Mouse (Mus musculus): Measurements from ENCODE around the gene Tat.
"Not testable (repeated sequence)": the region's sequence is repeated elsewhere in the genome, so short reads cannot be mapped to it uniquely, and the experiment has no call there.

The Tat gene

DNA sequence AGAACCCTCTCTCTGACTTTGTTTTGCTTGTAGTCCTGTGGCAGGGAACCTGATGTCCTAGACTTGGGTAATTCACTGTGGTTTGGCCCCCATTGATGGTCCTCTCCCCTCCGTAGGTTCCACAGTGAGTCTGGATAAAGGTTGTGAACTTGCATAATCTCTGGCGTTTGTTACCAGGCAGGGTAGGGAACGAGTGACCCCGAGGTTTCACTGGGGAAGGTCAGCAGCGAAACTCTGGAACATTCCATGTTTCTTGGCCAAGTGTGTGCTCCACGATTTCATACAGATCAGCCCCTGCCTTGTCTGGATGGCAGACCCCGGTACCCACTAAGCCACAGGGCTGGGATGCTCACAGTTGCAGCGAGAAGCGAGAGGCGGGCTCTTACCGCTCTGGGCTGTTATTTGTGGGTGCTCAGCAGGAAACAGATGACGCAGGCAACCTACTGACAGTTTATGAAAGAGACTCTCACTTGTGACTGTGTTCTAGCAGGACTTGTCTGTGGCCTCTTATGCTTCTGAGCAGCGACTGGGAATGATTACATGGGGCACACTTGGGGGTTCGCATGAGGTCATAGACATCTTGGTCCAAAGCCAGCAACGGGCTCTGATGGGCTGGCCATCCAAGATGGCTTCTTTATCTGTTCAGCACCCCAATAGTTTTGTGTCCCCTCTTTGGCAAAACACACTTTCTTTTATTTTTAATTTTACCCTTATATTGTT lies 7.7 kb upstream of the Tat start:
- in situ Hi-C loops (cut with MboI; ENCODE audit: low sequenced_read_pairs), result no loop called here

DNA sequence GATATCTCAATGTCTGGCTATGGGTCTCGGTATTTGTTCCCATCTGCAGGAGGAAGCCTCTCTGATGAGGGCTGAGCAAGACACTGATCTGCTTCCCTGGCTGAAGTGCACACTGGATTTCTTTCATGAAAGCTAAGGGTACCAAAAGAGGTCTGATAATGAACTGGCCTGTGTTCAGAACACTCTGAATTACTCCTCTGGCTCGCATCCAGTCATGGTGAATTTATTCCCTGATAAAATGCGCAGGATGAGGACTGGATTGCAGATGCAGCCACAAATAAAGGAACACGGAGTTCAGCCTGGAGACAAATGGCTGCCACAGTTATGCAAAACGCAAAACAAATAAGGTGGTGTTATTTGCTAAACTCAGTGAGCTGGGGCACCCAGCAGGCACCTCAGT lies 6.3 kb upstream of the Tat start:
- in situ Hi-C loops (cut with MboI; ENCODE audit: low sequenced_read_pairs), result no loop called here

DNA sequence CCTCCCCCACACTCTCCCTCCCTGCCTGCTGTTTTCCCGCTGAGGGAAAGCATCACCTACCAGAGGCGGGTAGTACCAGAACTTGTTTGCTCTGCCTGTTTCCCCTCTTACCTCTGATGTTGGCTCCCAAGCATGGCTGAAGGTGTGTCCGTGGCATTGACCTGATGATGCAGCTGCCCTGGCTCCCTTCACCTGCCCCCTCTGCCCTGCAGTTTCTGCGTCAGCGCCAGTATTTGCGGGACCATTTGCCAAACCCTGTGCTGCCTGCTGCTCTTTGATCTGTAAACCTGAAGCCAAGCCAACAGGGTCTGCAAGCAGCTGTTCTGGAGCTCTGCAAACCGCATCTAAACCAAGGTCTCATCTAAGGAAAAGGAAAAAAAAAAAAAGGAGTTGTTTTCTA lies 3.9 kb upstream of the Tat start:
- in situ Hi-C loops (cut with MboI; ENCODE audit: low sequenced_read_pairs), result no loop called here

DNA sequence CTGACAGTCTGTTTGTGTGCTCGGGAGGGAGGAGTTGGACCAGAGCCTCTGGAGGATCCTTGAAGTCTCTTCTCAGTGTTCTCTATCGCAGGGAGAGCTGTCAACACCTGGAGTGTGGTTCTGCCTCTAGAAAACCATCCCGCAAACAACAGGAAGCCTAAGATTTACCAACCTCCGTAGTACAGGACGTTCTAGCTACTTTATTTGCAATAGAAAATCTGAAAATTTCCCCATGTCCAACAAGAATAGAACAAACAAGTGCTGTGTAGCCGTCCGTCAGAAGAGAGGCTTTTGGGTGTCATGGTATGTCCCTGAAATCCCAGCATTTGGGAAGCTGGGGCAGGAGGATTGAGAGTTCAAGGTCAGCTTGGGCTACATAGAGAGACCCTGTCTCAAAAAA lies 2.5 kb upstream of the Tat start:
- in situ Hi-C loops (cut with MboI; ENCODE audit: low sequenced_read_pairs), result no loop called here

DNA sequence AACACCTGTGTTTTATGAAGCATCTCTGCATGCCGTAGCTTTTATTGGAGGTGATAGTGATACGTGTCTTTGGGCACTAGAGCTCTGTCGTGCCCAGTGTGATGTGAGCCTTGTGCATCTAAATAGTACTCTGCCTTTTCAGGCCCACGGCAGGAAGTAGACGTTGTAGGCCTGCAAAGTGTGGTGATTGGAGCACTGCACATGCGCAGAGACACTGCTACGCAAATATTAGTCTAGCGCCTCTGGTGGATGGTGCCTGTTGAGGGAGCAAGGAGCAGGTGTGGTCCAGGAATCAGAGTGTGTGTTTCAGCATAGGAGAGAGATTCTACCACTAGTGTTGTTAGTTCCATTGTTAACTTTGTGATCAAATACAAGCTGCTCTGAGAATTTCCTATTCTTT lies 1.1 kb upstream of the Tat start:
- in situ Hi-C loops (cut with MboI; ENCODE audit: low sequenced_read_pairs), result no loop called here

DNA sequence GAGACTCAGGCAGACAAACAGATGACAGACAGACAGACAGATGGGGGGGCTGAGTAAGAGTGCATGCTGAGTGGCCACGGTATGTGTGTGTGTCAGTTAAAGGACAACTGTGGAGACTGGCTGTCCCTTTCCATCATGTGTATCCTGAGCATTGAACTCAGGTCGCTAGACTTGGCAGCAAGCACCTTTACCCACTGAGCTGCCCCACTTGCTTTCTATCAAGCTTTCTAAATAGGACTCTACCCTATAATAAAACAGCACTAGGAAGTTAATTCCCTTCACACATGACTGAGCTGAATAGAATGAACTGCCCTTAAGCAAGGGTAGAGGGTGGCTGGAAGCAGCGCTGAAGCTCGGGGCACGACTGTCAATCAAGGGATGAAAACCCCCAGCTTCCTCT lies 1.9 kb downstream of the Tat start:
- in situ Hi-C loops (cut with MboI; ENCODE audit: low sequenced_read_pairs), result no loop called here

DNA sequence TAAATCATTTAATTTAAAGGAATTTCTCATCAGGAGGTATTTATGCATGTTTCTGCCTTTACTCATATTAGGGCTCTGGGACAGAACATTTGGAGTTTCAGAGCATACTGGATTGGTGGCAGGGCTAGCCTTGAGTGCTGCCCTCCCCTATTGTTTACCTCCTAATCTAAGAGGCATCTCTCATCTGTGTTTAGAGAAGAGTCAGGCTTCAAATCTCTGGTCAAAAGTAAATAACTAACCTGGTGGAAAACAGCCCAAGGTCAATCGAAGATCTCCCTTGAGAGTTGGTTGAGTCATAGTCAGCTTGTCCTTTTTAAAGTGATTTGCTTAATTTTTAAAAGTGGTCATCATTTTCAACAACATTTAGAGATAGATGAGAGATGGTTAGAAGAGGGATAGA lies 2.7 kb downstream of the Tat start:
- in situ Hi-C loops (cut with MboI; ENCODE audit: low sequenced_read_pairs), result no loop called here

DNA sequence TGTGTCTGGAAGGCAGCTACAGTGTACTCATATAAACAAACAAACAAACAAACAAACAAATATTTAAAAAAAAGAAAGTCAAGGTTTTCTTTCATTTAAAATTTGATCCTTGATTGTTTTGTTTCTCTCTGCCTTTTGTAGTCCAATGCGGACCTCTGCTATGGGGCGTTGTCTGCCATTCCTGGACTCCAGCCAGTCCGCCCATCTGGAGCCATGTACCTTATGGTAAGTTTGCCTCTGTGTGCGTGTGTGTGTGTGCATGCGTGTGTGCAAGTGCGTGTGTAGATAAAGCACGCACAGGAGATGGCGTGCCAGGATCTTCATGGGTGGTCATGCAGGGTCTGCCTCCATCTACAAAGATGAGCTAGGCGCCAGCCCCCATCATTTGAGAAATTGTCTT lies 7.1 kb downstream of the Tat start:
- in situ Hi-C loops (cut with MboI; ENCODE audit: low sequenced_read_pairs), result no loop called here

DNA sequence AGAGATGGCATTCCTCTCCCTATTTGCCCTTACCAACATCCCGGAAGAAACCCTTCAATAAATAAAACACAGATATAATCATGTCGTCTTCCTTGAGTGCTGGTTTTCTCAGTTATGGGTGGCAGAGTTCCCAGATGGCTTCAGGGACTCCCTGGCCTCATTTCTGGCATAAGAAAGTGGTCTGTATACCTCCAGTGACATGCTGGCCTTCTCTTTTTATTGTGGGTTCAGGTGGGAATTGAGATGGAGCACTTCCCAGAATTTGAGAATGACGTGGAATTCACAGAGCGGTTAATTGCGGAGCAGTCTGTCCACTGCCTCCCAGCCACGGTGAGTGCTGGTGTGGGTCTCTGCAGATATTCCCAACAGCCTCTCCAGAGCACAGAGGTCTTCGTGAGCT lies 7.8 kb downstream of the Tat start:
- in situ Hi-C loops (cut with MboI; ENCODE audit: low sequenced_read_pairs), result no loop called here

DNA sequence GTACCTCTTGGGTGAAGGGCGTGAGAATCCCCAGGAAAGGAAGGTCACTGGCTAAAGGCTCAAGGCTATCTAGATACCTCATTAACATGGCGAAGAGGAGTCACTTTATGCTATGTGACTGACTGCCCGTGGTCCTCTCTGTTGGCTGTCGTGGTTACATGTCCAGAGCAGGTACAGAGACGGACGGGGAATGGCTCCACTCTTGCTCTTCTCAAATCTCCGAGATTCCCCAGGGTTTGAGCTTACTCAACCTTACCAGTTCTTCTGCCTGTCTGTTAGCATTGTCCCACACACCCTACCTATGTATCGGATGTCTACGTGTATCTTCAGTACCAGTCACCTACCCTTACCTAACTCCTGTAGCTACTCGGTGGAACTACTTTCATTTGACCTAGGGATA lies 9.7 kb downstream of the Tat start:
- in situ Hi-C loops (cut with MboI; ENCODE audit: low sequenced_read_pairs), result no loop called here

DNA sequence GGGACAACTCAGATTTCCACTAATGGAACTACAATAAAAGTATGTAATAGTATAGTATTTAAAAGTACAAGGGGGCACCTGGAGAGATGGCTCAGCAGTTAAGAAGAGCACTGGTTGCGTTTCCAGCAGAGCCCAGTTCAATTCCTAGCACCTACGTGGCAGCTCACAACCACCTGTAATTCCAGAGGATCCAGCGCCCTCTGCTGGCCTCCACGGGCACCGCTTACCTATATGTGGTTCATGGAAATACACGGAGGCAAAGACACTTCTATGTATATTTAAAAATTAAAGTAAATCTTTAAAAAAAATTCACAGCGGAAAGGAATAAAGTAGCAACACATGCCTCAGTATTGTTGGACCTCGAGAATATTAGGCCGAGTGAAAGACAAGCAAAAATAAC lies 12.7 kb downstream of the Tat start:
- in situ Hi-C loops (cut with MboI; ENCODE audit: low sequenced_read_pairs), result no loop called here

DNA sequence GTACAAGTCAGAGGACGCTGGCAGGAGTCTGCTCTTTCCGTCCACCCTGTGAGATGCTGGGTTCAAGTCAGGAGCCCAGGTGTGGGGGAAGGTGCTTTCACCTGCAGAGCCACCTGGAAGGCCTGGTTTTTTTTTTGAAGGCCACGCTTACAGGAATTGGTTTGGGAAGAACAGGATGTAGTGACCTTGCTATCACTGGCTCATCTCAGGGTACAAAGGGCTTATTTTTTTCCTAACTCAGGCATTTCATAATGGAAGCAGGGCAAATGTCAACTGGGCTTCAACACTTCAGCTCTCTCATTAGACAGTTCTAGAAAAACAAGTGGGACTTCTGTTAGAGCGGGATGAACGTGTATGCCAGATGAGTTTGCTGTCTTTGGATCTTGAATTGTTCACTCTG lies 14.1 kb downstream of the Tat start:
- in situ Hi-C loops (cut with MboI; ENCODE audit: low sequenced_read_pairs), result no loop called here

DNA sequence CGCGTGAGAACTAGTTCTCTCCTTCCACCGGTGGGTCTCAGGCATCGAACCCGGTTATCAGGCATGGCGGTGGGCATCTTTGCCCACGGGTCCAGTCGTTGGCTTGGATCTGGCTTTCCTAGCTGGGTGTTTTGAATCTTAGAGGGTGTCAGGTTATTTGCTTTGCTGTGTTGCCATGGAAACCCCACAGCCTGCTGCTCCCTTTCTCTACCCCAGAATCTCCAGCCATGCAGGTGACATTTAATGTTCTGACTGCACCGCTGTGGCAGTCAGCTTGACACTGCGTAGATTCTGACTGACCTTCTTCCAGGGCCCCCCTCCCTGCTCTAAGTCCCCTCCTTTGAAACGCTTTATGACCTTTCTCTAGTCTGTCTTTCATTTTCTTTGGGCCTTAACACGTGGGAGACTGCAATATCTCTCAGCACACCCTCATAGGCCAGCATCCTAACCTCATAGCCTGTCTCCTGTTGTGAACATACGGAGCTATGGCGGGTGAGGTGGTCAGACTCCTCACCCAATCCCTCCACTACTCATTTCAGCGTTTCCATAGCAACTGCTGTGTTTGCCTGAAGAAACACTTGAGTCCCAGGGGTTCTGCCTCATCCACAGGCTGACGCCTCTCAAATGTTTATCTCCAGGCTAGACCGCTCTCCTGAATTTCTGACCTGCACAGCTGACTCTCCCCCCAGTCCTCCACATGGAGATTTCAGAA lies 16.2 kb downstream of the Tat start:
- in situ Hi-C loops (cut with MboI; ENCODE audit: low sequenced_read_pairs), result no loop called here

DNA sequence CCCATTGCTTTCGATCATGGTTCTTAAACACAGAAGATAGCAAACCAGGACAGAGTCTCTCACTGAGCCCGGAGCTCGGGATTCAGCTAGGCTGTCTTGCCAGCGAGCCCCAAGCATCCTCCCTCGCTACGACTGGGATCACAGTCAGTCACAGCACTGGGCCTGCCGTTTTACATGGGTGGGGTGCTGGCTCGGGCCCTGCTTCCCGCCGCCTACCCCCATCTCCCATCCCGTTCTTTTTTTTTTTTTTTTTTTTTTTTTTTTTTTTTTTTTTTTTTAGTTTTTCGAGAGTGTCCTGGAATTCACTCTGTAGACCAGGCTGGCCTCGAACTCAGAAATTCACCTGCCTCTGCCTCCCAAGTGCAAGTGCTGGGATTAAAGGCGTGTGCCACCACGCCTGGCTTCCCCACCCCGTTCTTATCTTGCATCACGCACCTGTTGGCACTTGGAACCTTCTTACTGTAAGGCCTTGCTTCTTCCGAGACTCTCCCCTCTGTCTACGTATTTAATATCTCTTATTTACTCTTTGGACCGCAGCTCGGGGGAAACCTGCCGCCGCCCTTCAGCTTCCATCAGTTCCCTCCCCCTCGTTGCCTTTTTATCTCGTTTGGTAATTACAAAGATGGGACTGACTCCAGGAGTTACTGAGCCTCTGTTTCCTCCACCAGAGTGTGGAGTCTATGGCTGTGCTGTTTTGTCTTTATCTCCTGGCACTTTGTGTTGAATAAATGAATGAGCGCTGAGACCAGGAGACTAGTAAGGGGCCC lies 18.2 kb downstream of the Tat start:
- in situ Hi-C loops (cut with MboI; ENCODE audit: low sequenced_read_pairs), result no loop called here

DNA sequence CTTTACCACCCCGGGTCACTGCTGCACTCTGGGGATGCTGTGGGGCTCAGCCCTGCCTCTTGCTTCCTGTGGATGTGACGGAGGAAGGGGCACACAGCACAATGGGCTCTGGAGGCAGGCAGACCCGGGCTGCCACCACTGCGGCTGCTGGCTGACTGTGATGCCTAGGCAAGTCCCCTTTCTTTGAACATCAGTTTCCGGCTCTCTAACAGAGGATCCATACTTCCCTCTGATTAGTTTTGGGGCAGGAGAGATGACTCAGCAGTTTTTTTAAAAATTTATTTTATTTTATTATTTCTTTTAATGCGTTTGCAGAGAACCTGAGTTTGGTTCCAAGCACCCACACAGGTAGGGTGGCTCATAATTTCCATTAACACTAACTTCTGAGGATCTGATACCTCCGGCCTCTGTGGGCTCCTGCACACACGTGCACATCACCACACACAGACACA lies 18.8 kb downstream of the Tat start:
- in situ Hi-C loops (cut with MboI; ENCODE audit: low sequenced_read_pairs), result no loop called here

DNA sequence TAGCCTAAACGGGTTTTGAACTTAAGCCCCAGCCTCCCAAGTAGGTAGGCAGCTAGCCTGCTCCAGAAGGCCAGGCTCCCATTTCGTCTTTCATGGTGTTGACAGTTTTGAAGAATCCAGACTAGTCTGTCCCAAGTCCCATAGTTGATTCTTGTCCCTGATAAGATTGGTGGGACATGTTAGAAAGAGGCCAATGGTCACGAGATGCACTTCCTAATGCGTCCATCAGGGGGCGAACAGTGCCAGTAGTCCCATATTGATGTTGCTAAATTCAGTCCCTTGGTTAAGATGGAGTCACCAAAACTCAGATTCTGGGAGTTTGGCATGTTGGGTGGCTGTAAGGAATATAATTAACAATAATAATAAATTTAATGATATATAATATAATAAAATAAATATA lies 20.6 kb downstream of the Tat start:
- in situ Hi-C loops (cut with MboI; ENCODE audit: low sequenced_read_pairs), result no loop called here

DNA sequence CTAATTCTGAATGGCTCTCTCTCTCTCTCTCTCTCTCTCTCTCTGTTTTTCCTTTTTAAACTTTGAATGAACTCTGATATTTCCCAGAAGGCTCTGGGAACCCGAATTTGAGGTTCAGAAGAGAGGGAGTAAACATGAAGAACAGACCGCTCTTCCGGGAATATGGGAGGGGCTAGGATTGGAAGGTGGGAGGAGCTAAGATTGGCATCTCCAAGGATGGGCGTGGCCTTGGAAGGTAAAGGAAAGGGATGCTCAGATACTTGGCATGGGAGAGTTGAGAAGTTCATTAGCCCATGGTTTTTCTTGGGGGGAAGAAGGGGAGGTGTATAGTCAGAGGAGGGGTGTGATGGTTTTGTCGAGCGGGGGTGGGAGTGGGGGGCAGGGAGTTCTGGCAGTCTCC lies 31.8 kb downstream of the Tat start:
- in situ Hi-C loops (cut with MboI; ENCODE audit: low sequenced_read_pairs), result no loop called here

DNA sequence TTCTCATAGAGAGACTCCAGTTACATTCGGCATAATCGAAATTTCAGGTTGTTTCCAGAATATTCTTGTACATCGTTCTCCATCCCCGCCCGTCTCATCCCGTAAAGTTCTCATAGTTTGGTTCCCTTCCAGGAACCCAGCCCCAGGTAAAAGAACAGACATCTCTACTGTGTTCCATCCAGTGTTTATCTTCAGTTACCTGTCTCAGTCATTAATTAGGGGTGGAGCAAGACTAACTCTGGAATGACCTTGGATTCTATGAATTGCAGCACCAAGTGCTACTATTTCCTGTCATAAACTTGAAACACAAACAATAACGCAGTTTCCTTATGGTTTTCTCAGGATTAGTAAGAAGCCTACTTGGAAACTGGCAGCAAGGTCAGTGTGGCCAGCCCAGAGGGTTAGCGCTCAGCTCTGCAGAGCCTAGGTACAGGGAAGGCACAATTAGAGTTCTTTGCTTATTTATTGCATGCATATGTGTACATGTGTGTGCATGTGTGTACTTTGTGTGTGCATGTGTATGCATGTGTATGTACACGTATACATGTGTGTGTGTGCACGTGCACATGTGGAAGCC lies 32.6 kb downstream of the Tat start:
- in situ Hi-C loops (cut with MboI; ENCODE audit: low sequenced_read_pairs), result no loop called here

DNA sequence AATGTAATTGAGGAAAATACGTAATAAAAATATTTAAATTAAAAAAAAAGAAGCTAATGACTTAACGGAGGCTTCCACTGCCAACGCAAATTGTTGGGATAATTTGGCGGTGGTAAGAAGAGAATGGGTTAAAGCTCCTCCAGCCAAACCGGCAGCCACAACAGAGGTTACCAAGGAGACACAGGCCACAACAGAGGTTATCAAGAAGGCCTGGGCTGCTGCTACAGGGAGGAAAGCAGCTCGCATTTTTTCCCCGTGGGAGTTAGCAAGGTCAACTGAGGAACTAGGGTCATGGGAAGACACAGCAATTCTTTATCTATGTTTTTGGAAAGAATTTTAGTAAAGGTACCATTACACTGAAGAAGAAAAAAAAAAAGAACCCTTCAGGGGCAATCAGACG lies 43.5 kb downstream of the Tat start:
- in situ Hi-C loops (cut with MboI; ENCODE audit: low sequenced_read_pairs), result not testable (repeated sequence)

DNA sequence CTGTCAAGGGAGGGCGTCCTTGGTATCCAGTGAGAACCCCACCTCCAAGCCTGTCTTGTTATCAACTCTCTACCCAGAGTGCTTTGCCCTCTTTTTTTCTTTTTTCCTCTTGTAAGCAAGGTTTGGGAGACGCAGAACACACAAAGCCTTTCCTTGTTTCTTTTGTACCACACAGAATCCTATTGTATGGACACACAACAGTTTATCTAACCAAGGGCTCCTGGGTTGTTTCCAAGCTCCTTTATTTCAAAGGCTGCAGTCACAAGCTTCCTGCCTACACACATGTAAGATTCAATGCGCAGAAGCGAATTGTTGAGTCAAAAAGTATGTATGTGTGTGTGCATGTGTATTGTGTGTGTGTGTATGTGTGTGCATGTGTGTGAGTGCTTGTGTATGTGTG lies 44.1 kb downstream of the Tat start:
- in situ Hi-C loops (cut with MboI; ENCODE audit: low sequenced_read_pairs), result no loop called here

DNA sequence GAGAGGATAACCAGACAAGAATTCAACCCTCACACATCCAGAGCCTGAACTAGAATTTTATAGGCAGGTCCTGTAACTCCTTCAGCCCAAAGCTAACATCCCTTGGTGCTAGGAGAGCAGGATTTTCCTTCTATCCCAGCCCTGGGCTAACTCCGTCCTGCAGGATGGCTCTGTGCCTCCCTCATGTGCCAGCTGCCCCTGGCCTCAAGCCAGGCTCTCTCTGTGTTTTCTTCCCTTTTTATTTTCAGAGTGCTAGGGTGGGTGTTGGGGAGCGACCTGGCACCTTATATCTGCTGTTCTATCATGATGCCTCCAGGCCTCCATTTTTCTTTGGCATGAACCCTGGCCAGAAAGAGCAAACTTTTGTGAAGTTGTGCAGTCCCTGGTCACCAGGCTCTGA lies 45.9 kb downstream of the Tat start:
- in situ Hi-C loops (cut with MboI; ENCODE audit: low sequenced_read_pairs), result no loop called here

DNA sequence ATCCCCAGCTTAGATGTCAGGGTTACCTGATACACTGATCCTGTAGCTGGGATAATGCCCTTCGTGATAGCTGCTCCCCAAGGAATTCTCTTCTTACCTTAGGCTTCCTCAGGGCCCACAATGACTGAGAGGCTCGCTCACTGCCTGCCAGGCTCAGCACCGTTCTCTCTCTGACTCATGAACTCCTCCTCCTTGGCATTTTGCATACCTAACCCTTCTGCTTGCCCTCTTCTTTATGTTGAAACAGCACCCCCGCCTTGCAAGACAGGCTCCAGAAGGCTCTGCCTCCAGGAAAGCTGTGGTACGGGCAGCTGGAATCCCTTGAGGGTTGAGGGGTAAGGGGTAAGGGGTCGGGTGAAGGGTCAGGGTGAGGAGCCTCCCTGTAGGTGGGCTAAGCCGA lies 49.0 kb downstream of the Tat start:
- in situ Hi-C loops (cut with MboI; ENCODE audit: low sequenced_read_pairs), result no loop called here

All from CH12F3 (cell line).